Mouse (Mus musculus) gonadal fat pad, adult 2 months (tissue): Measurements from ENCODE around the gene Cbx3. TPM values are rescaled to one million over a fixed set of nuclear protein-coding genes. Genes with fewer than 3 reads are reported as not detected.

Experiments
- DNase-seq: peaks from one replicate; pipeline ENCODE4 v3.0.0-alpha.2; 2012; ENCODE audit warnings: low read depth
- polyA plus RNA-seq: library from polyadenylated mRNA; depleted of rRNA; stranded (reverse); fragments of >200 nt; gene quantifications from 2 replicates; pipeline ENCODE4 v1.2.3, GENCODE M21; 2012; rRNA removed

The Cbx3 gene
- polyA plus RNA-seq, 1 experiment: 10.2 TPM

GRCm38 (mm10) chr6:51524321-51524931, 54.3 kb downstream of the Cbx3 start:
- no peak for DNase-seq

- no peak for DNase-seq
These were observed 54.8 kb downstream of the Cbx3 start for GRCm38 (mm10) chr6:51525001-51525400.

GRCm38 (mm10) chr6:51529457-51529856, 59.3 kb downstream of the Cbx3 start:
- no peak for DNase-seq

Other genes starting within 250 kb of the Cbx3 start
- 9.6 and 16.9 TPM in 2 replicates for gene Nfe2l3, start 37.7 kb upstream of the Cbx3 start, polyA plus RNA-seq
- gene Hnrnpa2b1, start 466 bp upstream of the Cbx3 start, polyA plus RNA-seq: 105 and 142 TPM in 2 replicates
- 6.1 and 8.8 TPM in 2 replicates for gene Snx10, start 53.5 kb downstream of the Cbx3 start, polyA plus RNA-seq